Mouse (Mus musculus) urinary bladder, postnatal 14 days (tissue): ENCODE measurements around the gene Hk2.

Source experiments
- DNase-seq: peaks from one replicate; pipeline ENCODE4 v3.0.0; 2021; ENCODE audit warnings: low spot score

Gene Hk2

GRCm38 (mm10) chr6:82774321-82774764, at the start of gene Hk2:
Gene Hk2, minus strand, starts transcription at chr6:82774454.
- DNase-seq = peak; percentile 91

GRCm38 (mm10) chr6:82821758-82822253, 47.6 kb upstream of the Hk2 start:
- no peak for DNase-seq

DNA sequence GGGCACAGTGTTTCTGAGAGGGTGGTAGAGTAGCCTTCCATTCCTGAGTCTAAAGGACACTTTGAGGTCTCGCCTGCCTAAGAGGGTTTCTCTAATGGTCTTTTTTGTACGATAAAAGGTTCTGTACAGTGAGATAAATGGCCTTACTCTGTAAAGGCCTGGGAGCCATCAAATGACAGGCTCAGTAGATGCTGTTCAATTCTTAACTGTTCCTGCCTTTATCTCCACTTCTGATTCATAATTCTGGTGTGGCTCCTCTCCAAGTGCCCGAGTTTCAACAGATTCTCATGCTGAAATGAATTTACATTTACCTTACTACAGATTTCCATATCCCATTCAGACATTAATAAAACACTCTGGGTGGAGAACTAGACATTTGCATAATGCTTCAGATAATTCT, 46.5 kb upstream of the Hk2 start:
- no peak for DNase-seq

DNA sequence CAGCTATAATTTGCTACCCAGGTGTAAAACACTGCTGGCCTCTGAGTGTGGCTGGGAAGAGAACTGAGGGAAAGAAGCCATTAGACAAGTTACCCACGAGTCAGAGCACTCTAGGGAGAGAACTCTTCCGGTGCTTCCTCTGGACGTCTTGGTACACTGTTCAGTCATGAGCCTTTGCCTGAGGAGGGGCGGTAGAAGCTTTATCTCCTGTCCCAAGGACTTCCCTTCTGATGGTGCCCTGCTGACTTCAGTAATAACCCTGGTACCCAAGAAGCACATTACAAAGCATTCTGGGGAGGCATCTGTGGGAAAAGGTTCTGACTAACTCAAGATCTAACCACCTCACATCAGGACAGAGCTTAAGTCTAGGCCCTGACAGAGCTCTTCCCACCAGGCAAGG, 40.6 kb upstream of the Hk2 start:
- no peak for DNase-seq

DNA sequence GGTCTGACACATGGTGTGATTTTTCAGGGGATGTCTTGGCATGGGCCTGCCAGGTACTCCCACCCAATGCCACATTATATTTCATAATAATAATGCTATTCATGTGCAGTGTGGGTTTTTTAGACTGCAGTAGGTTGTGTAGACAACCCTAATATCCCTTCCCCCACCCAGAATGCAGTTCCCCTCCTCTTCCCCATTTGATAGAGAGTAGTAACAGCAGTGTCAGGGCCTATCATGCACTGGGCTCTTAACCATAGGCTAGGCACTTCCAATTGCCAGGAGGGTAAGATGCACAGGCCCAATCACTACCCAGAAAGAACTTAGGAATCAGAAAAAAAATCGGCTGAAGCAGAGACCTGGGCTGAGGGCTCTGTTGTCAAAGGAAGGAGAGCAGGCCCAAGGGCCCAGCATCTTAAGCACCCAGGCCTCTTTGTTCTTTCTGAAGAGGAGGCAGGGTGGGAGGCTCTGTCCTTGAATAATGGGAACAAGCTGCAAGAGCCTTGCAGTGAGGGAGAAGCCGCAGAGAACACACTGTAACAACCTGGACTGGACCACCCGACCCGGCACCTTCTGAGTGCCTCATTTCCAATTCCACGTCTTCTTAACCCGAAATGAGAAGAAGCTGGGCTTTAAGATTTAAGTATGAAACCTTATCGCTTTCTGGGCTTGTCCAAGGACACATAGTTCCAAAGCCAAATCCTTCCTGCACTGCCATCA, 33.9 kb upstream of the Hk2 start:
- DNase-seq = no peak

DNA sequence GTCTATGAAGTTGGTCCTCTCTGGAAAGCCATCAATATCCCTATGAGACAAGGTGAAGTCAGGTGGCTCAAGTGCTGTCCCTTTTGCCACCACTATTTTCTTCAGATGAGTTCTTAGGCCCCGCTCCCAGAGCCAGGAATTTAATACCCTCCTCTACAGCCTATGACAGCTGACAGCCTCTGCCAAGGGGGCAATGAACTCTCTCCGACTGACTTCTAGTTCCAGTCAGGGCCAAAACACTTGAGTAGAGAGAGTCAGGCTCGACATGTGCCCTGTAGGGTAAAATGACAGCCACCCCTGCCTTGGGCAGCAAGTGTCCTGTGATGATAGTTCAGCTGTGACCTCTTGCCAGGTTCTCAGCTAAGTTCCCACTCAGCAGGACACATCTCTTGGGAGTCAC, 32.7 kb upstream of the Hk2 start:
- no peak for DNase-seq

DNA sequence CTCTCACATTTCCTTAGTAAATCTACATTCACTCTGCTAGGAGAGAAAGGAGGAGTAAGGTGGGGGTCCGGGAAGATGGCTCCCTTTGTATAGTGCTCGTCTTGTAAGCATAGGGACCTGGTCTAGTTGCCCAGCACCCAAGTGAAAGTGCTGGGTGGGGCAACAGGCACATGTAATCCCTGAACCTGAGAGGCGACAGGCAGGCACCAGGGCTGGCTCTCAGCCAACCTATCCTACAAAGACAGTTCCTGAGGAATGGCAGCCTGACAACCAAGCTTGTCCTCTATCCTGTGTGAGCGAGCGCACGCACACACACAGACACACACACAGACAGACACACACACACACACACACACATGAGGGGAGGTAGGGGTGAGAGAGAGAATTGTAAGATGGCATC, 32.2 kb upstream of the Hk2 start:
- no peak for DNase-seq

DNA sequence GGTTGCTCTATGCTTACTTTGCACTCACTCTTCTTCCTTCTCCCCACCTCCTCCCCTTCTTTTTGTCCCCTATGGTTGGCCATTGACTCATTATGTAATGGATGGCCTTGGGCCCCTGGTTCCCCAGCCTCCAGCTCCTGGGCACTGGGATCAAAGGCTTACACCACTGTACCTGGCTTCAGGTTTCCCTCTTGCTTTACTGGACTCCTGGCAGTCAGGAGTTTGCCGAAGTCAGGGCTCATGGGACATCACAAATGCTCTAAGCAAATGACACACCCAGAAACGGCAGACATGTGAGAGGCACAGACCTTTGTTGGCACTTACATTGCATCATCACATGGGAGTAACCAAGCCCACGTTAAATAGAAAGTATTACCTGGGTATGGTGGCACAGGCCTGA, 31.6 kb upstream of the Hk2 start:
- no peak for DNase-seq

- no peak for DNase-seq
These were observed 30.7 kb upstream of the Hk2 start for GRCm38 (mm10) chr6:82804984-82805383.

- no peak for DNase-seq
These were observed 24.0 kb upstream of the Hk2 start for GRCm38 (mm10) chr6:82798202-82798737.

DNA sequence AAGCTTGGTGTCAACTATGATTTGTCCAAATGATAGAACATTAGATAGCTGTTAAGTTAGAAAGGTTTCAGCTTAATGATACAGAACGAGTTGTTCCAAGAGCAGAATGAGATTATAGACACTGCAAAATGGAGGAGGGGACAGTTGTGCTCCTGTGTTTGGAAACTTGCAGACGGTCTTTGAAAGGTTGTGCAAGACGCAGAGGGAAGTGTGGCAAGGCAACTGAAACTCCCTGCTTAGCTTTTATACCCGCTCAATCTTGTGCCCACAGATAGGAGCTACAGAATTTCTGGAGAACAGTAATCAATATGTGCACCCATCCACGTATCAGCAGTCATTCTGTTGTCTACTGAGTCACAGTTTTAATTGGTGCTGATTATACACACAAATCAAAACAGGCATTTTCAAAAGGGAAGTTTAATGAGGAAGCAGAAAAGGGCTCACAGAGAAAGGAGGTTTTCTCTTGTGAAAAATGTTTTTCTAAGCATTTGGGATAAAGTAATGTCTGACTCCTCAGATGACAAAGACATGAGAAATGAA, 23.1 kb upstream of the Hk2 start:
- no peak for DNase-seq

- no peak for DNase-seq
These were observed 16.6 kb upstream of the Hk2 start for GRCm38 (mm10) chr6:82790864-82791263.

DNA sequence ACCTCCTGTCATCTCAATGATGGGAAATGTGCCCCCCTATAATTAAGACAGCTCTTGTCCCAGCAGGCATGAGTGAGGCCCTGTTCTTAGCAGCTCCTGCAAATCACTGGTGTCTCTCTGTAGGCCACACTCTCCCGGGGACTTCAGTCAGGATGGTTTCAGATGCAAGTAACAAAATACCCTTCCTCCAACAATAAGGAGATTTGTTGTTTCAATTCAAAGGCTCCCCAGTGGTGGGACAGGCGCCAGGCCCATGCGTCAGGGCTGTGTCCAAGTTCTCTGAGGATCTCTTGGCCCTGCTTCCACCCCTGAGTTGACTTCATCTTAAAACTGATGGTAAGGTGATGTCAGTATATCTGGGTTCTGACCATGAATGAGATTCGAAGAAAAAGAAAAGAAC, 9.7 kb upstream of the Hk2 start:
- DNase-seq = no peak

DNA sequence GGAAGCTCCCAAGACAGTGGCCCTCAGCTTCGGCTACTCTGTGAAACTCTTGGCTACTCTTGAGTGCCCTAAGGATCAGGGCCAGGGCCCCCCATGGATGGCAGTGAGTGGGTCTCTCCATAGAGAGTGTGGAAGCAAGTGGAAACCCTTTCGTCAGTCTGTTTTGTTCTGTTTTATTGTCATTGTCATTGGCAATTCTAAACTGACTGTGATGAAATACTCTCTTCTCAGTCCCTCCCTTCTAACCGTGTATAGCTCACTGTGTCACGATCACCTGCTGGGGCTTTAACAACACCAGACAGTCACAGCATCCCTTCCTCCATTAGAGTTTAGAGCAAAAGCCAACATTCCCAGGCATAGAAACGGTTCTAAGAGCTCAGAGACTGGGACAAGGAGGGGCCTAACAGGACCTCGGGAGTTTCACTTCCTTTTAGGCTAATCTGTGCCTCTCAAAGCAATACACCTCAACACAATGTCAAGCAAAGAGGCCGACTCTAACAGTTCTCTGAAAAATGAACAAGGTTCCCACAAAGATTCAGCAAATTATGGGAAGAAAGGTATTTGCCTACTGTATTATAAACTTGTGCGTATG, 6.6 kb upstream of the Hk2 start:
- DNase-seq = no peak

DNA sequence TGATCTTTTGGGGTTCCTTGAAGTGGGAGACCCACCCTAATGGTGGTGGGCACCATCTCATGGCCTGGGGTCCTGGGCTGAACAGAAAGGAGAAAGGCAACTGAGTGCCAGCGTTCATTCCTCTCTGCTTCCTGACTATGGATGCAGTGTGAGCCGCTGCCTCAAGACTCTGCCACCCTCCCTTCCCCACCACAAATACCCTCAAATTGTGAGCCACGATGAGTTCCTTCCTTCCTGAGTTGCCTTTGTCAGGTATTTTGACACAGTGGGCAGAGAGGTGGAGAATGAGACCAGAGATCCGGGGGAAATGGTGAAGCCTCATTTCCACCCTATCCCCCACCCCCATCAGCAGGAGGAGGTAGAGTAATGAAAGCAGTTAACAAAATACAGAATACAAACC, 6.1 kb upstream of the Hk2 start:
- DNase-seq = no peak

DNA sequence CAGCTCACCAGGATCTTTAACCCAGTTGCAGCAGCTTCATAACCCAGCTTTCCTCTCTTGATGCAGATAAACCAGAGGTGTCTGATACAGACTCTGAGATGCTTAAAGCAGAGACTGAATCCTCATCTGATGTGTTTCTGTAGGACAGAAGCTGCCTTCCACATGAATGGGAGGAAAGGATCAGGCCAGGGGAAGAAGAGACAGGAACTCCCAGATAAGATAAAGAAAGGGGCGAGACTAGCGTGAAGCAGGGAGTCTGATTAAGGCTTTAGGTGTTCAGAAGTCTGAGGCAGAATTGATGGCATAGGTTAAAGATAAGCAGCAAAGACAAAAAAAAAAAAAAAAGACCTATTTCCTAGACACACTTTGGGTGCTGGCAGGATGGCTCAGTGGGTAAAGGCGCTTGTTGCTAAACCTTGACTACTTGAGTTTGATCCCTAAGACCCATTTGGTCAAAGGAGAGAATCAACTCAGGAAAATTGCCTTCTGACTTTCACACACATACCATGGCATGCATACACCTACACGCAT, 2.9 kb upstream of the Hk2 start:
- DNase-seq = no peak

GRCm38 (mm10) chr6:82775386-82775785, 1.1 kb upstream of the Hk2 start:
- no peak for DNase-seq

DNA sequence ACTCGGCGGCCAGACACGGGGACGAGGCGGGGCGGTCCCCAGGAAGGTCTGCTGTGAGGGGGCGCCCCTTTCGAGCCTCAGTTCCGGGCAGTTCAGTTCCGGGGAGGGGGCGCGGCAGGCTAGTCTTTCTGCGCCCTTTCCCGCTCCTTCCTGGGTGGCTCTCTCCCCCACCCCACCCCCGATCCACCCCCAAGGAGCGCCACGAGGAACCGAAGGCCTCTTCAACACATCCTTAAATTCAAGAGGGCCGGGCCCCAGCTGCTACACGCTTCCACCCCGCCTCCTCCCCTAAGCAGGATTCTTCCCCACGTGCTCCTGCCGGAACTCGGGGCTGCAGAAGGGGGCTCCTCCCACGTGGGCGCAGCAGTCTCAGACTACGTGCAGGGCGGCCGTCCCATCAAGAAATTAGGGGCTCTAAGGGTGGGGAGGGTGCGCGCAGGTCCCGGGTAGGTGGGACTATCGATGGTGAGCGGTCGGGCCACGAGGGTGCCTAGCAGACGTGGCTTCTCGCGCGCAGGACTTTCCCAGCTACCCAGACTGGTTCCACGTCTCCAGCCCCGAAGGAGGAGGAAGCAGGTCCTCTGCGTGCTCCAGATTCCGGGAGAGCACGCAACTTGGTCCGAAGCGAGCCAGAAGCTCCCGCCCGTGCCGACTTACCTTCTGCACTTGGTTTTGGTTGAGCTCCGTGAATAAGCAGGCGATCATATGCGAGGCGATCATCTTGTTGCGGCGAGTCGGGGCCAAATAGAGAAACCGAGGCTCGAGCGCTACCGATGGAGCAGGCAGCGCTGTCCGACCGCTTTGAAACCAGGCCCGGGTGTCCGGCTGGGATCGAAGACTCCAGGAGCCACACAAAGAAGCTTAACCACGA, 758 bp downstream of the Hk2 start:
- DNase-seq = peak; percentile 48

- peak; percentile 31 for DNase-seq
These were observed 1.7 kb downstream of the Hk2 start for GRCm38 (mm10) chr6:82772451-82773101.

DNA sequence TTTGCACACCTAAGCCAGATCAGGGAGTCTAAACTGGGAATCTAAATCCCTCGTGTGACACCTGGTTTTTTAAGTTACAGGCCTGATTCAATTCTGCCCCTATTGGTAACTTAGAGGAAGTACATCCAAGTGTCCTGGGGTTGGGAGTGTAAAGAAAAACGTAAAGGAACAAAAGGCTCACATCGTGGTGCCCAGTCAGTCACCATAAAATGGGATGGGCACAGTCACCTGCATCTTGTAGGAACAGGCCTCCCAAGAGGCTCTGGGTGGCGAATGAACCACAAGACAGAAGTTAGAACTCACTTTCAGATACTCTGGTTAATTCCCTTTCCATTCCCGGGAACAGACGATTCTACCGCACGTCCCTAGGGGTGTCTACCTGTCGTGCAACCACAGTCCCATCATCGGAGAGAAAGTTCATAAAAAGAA, 2.3 kb downstream of the Hk2 start:
- DNase-seq = no peak

DNA sequence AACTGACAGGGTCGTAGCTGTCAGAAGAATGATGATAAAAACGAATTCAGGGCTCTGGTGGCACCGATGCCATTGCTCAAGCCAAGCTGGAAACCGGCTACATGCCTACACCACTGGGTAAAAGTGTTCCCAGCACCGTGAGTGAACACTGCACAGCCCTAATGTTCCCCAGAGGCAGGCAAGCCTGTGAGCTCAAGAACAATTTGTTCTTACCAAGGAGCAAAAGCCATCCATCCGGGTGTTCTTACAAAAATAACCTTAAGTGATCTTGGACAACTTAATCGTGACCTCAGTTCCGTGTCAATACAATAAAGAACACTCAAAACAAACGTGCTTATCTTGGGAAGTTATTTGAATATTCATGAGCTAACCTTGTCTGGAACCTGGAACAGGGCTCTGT, 3.2 kb downstream of the Hk2 start:
- DNase-seq = no peak
